In genomic region chr9:95472926-95473325, GRCm38 (mm10) we compare ENCODE assay signal across 10 mouse cellular contexts. TPM values are rescaled to one million over a fixed set of nuclear protein-coding genes. Genes with fewer than 3 reads are reported as not detected.
A peak's percentile ranks its signal among the peaks of the same experiment; 100 is the strongest.
DNase-seq lines count a peak whose midpoint lies in the region; ATAC-seq and TF ChIP-seq lines count a peak whose summit lies in the region.
"Had no signal": no experiment of that assay in that cellular context is flagged by ENCODE, and none has a peak within 500 bp of the region (broad histone marks: within the 10 kb centered on the region; RNA-seq: fewer than 3 reads in every experiment).

No protein-coding gene starts in this region.

- WGBS in kidney, postnatal 0 days = 100% methylated on average over 1 of the region's 1 CpGs
- 100% methylated on average over 1 of the region's 1 CpGs for WGBS in kidney, embryonic 14.5 days

- H3K79me2 ChIP-seq in CH12.LX (replicated peaks; ENCODE audit: control insufficient read depth, extremely low read depth, insufficient read depth, poor library complexity, severe bottlenecking) = no peaks in the 10 kb centered on the region; the same call in 1 of the 2 replicates

- H3K27me3 ChIP-seq in kidney, postnatal 0 days (ENCODE audit: insufficient read depth, low read length) = no peaks in the 10 kb centered on the region
- no peaks in the 10 kb centered on the region for H3K27me3 ChIP-seq in CH12.LX (replicated peaks)
- H3K27me3 ChIP-seq in kidney, embryonic 14.5 days (ENCODE audit: control insufficient read depth, insufficient read depth, low read length) = no peaks in the 10 kb centered on the region
- H3K27me3 ChIP-seq: megakaryocyte, embryonic 14.5 days had no signal

- peak; percentile 78 for DNase-seq in kidney, postnatal 0 days (ENCODE audit: low spot score)
- no peak for DNase-seq in kidney, postnatal 10 days
- DNase-seq in CH12.LX (ENCODE audit: extremely low read depth) = peak; percentile 42
- DNase-seq in R1 (ENCODE audit: low read depth, low spot score) = peak; percentile 62
- DNase-seq in spleen, postnatal 36 days (ENCODE audit: low spot score in 2 of 2) = no peak
- no peak for DNase-seq in natural killer cell, adult 2 months (ENCODE audit: low spot score in 2 of 2)
- DNase-seq: gastrocnemius, postnatal 14 days had no signal

- dilution Hi-C loops in CH12.LX (cut with MboI; ENCODE audit: extremely low pct_ligation_motif_present, extremely low pct_unique_long_range_greater_than_20kb, low sequenced_read_pairs) = no loop called here

- H3K27ac ChIP-seq in kidney, postnatal 0 days = no peak overlapping the region
- no peak overlapping the region for H3K27ac ChIP-seq in CH12.LX (ENCODE audit: insufficient read depth, low read depth)
- no peak overlapping the region for H3K27ac ChIP-seq in kidney, embryonic 14.5 days (ENCODE audit: low read depth, low read length)

- H3K9me3 ChIP-seq in kidney, postnatal 0 days (replicated peaks; ENCODE audit: low read length) = no peaks in the 10 kb centered on the region
- H3K9me3 ChIP-seq in CH12.LX (replicated peaks; ENCODE audit: low read length) = no peaks in the 10 kb centered on the region
- H3K9me3 ChIP-seq in kidney, embryonic 14.5 days (ENCODE audit: control insufficient read depth, low read length) = no peaks in the 10 kb centered on the region
- H3K9me3 ChIP-seq: megakaryocyte, embryonic 14.5 days had no signal

- no peaks in the 10 kb centered on the region for H3K4me1 ChIP-seq in kidney, postnatal 0 days (replicated peaks; ENCODE audit: insufficient read depth, low read length)
- H3K4me1 ChIP-seq in CH12.LX (ENCODE audit: control insufficient read depth in 1 of 2, insufficient read depth in 2 of 2) = peaks cover 0 to 7% of the 10 kb centered on the region in 2 experiments; a peak in 1 of 4 replicates
- no peaks in the 10 kb centered on the region for H3K4me1 ChIP-seq in kidney, embryonic 14.5 days (ENCODE audit: control insufficient read depth, insufficient read depth, low read length)

- TF ChIP-seq CTCF in kidney, postnatal 0 days (IDR thresholded peaks at IDR 0.05; ENCODE audit: low read depth) = peak; percentile 76
- peak in 1 of 2 experiments; percentile 65; a peak in 3 of 4 replicates for TF ChIP-seq CTCF in CH12.LX (conservative IDR thresholded peaks at IDR 0.05 in 1 of 2, IDR thresholded peaks at IDR 0.05 in 1 of 2; ENCODE audit: low read depth in 2 of 2, low read length in 2 of 2)

- H3K4me2 ChIP-seq in kidney, postnatal 0 days (ENCODE audit: low read length) = no peak overlapping the region
- H3K4me2 ChIP-seq in CH12.LX (ENCODE audit: insufficient read depth, low read depth, poor library complexity, severe bottlenecking) = no peak overlapping the region
- H3K4me2 ChIP-seq in kidney, embryonic 14.5 days (replicated peaks; ENCODE audit: low read depth, low read length) = no peak overlapping the region

- ATAC-seq in kidney, postnatal 0 days (replicated peaks; ENCODE audit: low FRiP score, low read depth) = no peak
- ATAC-seq in inflammation-experienced regulatory T-cells, adult 6 months = peak; percentile 43
- no peak for ATAC-seq in kidney, embryonic 14.5 days (ENCODE audit: low FRiP score, low TSS enrichment)

- in situ Hi-C loops in CH12.LX (cut with MboI; ENCODE audit: low pct_ligation_motif_present, low pct_unique_long_range_greater_than_20kb, low sequenced_read_pairs) = no loop called here

- no peak overlapping the region for H3K4me3 ChIP-seq in kidney, postnatal 0 days (replicated peaks; ENCODE audit: low read depth, low read length)
- H3K4me3 ChIP-seq in CH12.LX (replicated peaks in 1 of 3; ENCODE audit: low read depth in 2 of 3, low read length in 2 of 3, poor library complexity in 1 of 3) = no peak overlapping the region
- no peak overlapping the region for H3K4me3 ChIP-seq in kidney, embryonic 14.5 days (ENCODE audit: low read length)
- H3K4me3 ChIP-seq: megakaryocyte, embryonic 14.5 days had no signal

- TF ChIP-seq POLR2A in CH12.LX (IDR thresholded peaks at IDR 0.05; ENCODE audit: low read depth, low read length) = no peak

- peaks cover 36% of the 10 kb centered on the region for H3K36me3 ChIP-seq in kidney, postnatal 0 days (ENCODE audit: insufficient read depth, low read length)
- H3K36me3 ChIP-seq in CH12.LX (replicated peaks in 1 of 2; ENCODE audit: control insufficient read depth in 1 of 2, insufficient read depth in 1 of 2, low read length in 1 of 2) = peaks cover 37 to 77% of the 10 kb centered on the region in 2 experiments
- peaks cover 66% of the 10 kb centered on the region for H3K36me3 ChIP-seq in kidney, embryonic 14.5 days (ENCODE audit: control insufficient read depth, insufficient read depth, low read length)

- TF ChIP-seq EP300 in CH12.LX (IDR thresholded peaks at IDR 0.05; ENCODE audit: low read length) = no peak

- peak; percentile 56 for TF ChIP-seq RAD21 in CH12.LX (IDR thresholded peaks at IDR 0.05; ENCODE audit: low read depth, low read length)

- H3K9ac ChIP-seq in kidney, postnatal 0 days (ENCODE audit: low read depth, low read length) = no peak overlapping the region
- H3K9ac ChIP-seq in CH12.LX (ENCODE audit: insufficient read depth, low read depth) = no peak overlapping the region
- H3K9ac ChIP-seq in kidney, embryonic 14.5 days (ENCODE audit: low read depth, low read length) = no peak overlapping the region

TF ChIP-seq in CH12.LX, 34 proteins besides CTCF, POLR2A, EP300 and RAD21:
- no peak for TF ChIP-seq PAX5 (IDR thresholded peaks at IDR 0.05; ENCODE audit: low read length)
- TF ChIP-seq GABPA (IDR thresholded peaks at IDR 0.05; ENCODE audit: insufficient replicate concordance, low read depth, low read length) = no peak
- no peak for TF ChIP-seq NELFE (IDR thresholded peaks at IDR 0.05; ENCODE audit: low read depth, low read length)
- 0 out of 2 replicates have a peak, but pooled peaks have one; percentile 47 for TF ChIP-seq MYC (IDR thresholded peaks at IDR 0.05; ENCODE audit: low read depth, low read length)

RNA-seq across cellular contexts. Expression of gene U2surp, which starts 38.9 kb away (rescaled TPM):
- polyA plus RNA-seq in kidney, postnatal 0 days (2015; fragmentation: Nextera tagmentation; extraction: Ambion mirVana) = 138 and 139 TPM in 2 replicates
- 46.5 and 64.0 TPM in 2 replicates for total RNA-seq in CH12.LX (2012; rRNA removed)
- 87.7 and 121 TPM in 2 replicates for total RNA-seq in CH12.LX (2014; rRNA removed)
- 100 and 103 TPM in 2 replicates for polyA plus RNA-seq in CH12.LX (2012; ENCODE audit: insufficient read length, low read depth)
- 100 to 1,000 TPM; 196 to 252 (median 205) TPM for polyA plus RNA-seq in inflammation-experienced regulatory T-cells, adult 6 months (2017; shearing (Covaris generic))
- 163 and 164 TPM in 2 replicates for polyA plus RNA-seq in kidney, embryonic 14.5 days (2014; fragmentation: Nextera tagmentation; extraction: Ambion mirVana)

Comparison
In these comparisons a context has a peak if more than half of its experiments do, and no peak if none do; other contexts are left out.
1. DNase-seq: peak in kidney, postnatal 0 days (single experiment), CH12.LX (single experiment) and R1 (single experiment); none in kidney, postnatal 10 days (single experiment), spleen, postnatal 36 days (0 of 2) and natural killer cell, adult 2 months (0 of 2).